Mouse (Mus musculus) neural tube, embryonic 13.5 days (tissue): ENCODE data around the gene Gm9887. TPM values are rescaled to one million over a fixed set of nuclear protein-coding genes. Genes with fewer than 3 reads are reported as not detected.

Experiments
- ATAC-seq: fragments of 200-750 bp; cut with Nextera tagmentation; 2 replicates; pipeline ENCODE4 v1.8.0; 2017; ENCODE audit warnings: low read depth, mild to moderate bottlenecking, moderate TSS enrichment, moderate library complexity
- H3K27ac ChIP-seq: fragments of 300-500 bp; sonication (generic); replicated peaks from 2 replicates; pipeline ENCODE4 v1.5.1; 2015; ENCODE audit warnings: moderate library complexity, mild to moderate bottlenecking, inconsistent platforms
- H3K27me3 ChIP-seq: fragments of 300-500 bp; sonication (generic); 2 replicates; pipeline ENCODE4 v1.6.1; 2015; ENCODE audit warnings: mild to moderate bottlenecking, inconsistent platforms
- H3K36me3 ChIP-seq: fragments of 300-500 bp; sonication (generic); 2 replicates; pipeline ENCODE4 v1.6.1; 2015; ENCODE audit warnings: mild to moderate bottlenecking, inconsistent platforms
- H3K4me1 ChIP-seq: fragments of 300-500 bp; sonication (generic); replicated peaks from 2 replicates; pipeline ENCODE4 v1.6.1; 2015; ENCODE audit warnings: inconsistent platforms
- H3K4me2 ChIP-seq: fragments of 300-500 bp; sonication (generic); 2 replicates; pipeline ENCODE4 v1.6.1; 2015; ENCODE audit warnings: inconsistent platforms, mild to moderate bottlenecking, moderate library complexity
- H3K4me3 ChIP-seq: fragments of 300-500 bp; sonication (generic); 2 replicates; pipeline ENCODE4 v1.5.1; 2015; ENCODE audit warnings: mild to moderate bottlenecking, inconsistent platforms
- H3K9ac ChIP-seq: fragments of 300-500 bp; sonication (generic); 2 replicates; pipeline ENCODE4 v1.6.1; 2015; ENCODE audit warnings: moderate library complexity, mild to moderate bottlenecking, inconsistent platforms
- H3K9me3 ChIP-seq: fragments of 300-500 bp; sonication (generic); 2 replicates; pipeline ENCODE4 v1.6.1; 2016; ENCODE audit warnings: inconsistent platforms
- WGBS: fragments of 180-500 bp; shearing (Covaris S2); methylation state at CpG from one replicate; pipeline ENCODE4 v1.1.7; 2015; 5-methylcytosine and 5-hydroxymethylcytosine counted together
- polyA plus RNA-seq: library from polyadenylated mRNA; unstranded; fragments of >200 nt; fragmentation: Nextera tagmentation; extraction: Ambion mirVana; gene quantifications from 2 replicates; pipeline ENCODE4 v1.2.1, GENCODE M21; 2015

Gm9887 gene
- polyA plus RNA-seq: 0.71 and 1.3 TPM in 2 replicates

- Histone ChIP-seq H3K27me3 (no peaks in the 10 kb centered on the region), H3K9me3 (no peaks in the 10 kb centered on the region), H3K4me3 (peak within 1 kb of the TSS; percentile 99), H3K9ac (peak within 1 kb of the TSS; percentile 98), H3K4me2 (peak within 1 kb of the TSS; percentile 98), H3K36me3 (no peaks in the 10 kb centered on the region; the same call in 1 of the 2 replicates), H3K27ac (peak within 1 kb of the TSS; percentile 91), H3K4me1 (peaks cover 40% of the 10 kb centered on the region)
- ATAC-seq: peak; percentile 95
- under 1% methylated on average over 112 of the region's 121 CpGs for WGBS
Measured at GRCm38 (mm10) chr12:69371854-69372671, at the start of gene Gm9887, which contains the start of gene Arf6. Gm9887 (minus strand) TSS chr12:69372458. Arf6 (plus strand) TSS chr12:69372150.

DNA sequence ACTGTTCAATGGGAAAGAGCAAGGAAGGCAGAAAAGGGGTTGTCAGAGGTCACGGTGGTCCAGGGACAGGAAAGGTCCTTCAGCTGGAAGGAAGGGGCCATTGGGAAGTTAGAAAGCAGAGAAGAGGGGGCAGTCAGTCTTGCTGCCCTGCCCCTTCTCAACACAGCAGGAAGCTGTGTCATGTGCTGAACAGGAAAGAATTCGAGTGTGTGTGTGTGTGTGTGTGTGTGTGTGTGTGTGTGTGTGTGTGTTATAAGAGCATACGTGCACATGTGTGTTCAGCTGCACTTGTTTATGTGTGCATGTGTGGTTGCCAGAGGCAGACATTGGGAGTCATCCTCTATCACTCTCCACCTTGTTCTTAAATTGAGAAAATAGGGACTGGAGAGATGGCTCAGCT is 48.5 kb upstream of the Gm9887 start:
- peaks cover 5% of the 10 kb centered on the region; the same call in 1 of the 2 replicates for H3K4me1 ChIP-seq
- no peak overlapping the region for H3K4me3 ChIP-seq
- H3K27ac ChIP-seq: no peak overlapping the region
- no peak for ATAC-seq
- no peaks in the 10 kb centered on the region; the same call in 1 of the 2 replicates for H3K9me3 ChIP-seq
- no peaks in the 10 kb centered on the region for H3K36me3 ChIP-seq
- H3K27me3 ChIP-seq: no peaks in the 10 kb centered on the region
- no peak overlapping the region for H3K9ac ChIP-seq
- 73% methylated on average over 3 of the region's 3 CpGs for WGBS
- no peak overlapping the region for H3K4me2 ChIP-seq

DNA sequence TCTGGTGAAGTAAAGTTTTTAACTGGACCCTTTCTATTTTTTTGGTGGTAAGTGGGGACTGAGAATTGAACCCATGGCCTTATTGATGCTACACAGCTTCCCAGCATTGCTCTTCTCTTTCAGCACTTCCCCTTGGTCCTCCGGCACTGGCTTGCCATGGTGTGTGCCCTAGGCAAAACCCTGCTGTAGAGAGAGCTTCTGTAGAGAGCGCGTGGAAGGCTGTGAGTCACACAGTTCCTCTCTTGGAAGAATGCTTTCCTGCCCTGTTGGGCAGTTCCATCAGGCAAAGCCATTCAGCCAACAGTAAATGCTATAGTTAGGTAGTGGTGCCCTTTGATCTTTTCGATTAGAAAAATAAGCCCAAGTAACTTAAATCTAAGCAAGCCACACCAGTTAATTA is 47.3 kb upstream of the Gm9887 start:
- H3K4me3 ChIP-seq: no peak overlapping the region
- no peak overlapping the region for H3K4me2 ChIP-seq
- no peaks in the 10 kb centered on the region for H3K36me3 ChIP-seq
- H3K4me1 ChIP-seq: no peaks in the 10 kb centered on the region
- H3K27me3 ChIP-seq: no peaks in the 10 kb centered on the region
- H3K9me3 ChIP-seq: no peaks in the 10 kb centered on the region; the same call in 1 of the 2 replicates
- no peak overlapping the region for H3K9ac ChIP-seq
- no peak overlapping the region for H3K27ac ChIP-seq
- ATAC-seq: no peak
- 87% methylated on average over 4 of the region's 4 CpGs for WGBS

- whole genome bisulfite sequencing: 85% methylated on average over 14 of the region's 14 CpGs
- Histone ChIP-seq H3K36me3 (no peaks in the 10 kb centered on the region), H3K4me2 (no peak overlapping the region), H3K4me1 (no peaks in the 10 kb centered on the region), H3K4me3 (no peak overlapping the region), H3K9ac (no peak overlapping the region), H3K27ac (no peak overlapping the region), H3K9me3 (no peaks in the 10 kb centered on the region; the same call in 1 of the 2 replicates), H3K27me3 (no peaks in the 10 kb centered on the region)
- ATAC-seq: no peak
Measured at GRCm38 (mm10) chr12:69419017-69419605, 46.9 kb upstream of the Gm9887 start.

DNA sequence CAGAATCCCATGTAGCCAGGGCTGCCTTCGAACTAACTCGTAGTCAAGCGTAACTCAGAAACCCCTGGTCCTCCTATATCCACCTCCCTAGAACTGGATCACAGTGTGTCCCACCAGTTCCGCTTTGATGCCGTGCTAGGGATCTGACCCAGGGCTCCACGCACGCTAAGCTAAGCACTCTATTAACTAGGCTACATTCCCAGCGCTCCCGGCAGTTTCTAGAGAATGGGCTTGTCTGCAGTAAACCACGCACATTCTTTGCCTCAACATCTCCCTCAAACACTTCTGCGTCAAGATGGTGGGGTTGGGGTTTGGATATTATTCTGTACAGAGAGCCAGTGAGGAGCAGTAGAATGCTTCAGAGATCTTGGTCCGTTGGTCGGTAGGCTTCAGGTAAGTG is 46.3 kb upstream of the Gm9887 start:
- Histone ChIP-seq H3K27ac (no peak overlapping the region), H3K9me3 (no peaks in the 10 kb centered on the region; the same call in 1 of the 2 replicates), H3K27me3 (no peaks in the 10 kb centered on the region), H3K36me3 (no peaks in the 10 kb centered on the region), H3K9ac (no peak overlapping the region), H3K4me2 (no peak overlapping the region), H3K4me3 (no peak overlapping the region), H3K4me1 (no peaks in the 10 kb centered on the region)
- 91% methylated on average over 13 of the region's 13 CpGs for WGBS
- ATAC-seq: no peak

DNA sequence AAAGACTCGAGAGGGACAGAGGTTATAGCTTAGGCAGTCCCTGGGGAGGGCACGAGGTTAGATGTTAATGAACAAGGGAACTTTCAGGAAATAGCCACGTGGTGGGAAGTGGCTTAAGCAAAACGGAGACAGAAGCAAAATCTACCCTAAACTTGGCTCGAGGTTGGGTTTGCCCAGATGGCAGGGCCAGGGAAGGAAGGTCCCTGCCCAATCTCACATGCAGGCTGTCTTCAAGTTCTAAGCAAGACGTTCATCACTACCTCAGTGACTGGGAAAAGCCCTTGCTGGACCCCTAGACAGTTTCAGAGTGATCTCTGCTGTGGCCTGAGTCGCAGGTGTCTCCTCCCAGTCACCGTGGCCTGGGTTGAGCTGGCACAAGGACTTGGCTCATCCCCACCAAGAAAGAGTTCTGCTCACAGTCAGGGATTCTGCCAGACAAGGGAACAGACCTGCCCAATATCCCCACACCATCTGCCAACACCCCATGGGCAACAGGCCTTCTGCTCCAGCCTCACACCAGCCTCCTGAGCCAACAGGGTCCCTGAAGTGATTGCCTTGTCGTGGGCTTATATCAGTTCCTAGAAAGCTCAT is 45.5 kb upstream of the Gm9887 start:
- Histone ChIP-seq H3K27ac (no peak overlapping the region), H3K4me1 (0 out of 2 replicates have a peak, but pooled peaks cover 3% of the 10 kb centered on the region), H3K9me3 (no peaks in the 10 kb centered on the region), H3K27me3 (no peaks in the 10 kb centered on the region), H3K36me3 (no peaks in the 10 kb centered on the region), H3K4me2 (no peak overlapping the region), H3K9ac (no peak overlapping the region), H3K4me3 (no peak overlapping the region)
- 68% methylated on average over 9 of the region's 9 CpGs for WGBS
- ATAC-seq: no peak

DNA sequence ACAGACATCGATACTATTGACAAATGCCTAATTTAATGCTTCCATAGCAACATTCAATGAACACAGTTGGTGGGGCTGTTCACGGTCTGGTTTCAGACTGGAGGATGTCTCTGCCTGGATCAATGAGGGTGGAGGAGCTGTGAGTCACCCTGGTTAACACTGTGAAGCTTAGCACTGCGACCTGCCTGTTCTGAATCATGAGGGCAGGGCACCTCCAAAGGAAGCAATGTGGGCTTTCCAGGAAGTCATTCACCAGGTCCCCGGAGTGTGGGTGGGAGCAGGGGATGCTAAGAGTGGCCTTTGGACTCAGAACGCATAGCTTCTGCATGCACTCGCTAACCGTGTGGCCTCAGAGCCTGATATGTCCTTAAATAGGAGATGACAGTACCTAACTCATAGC is 44.5 kb upstream of the Gm9887 start:
- ATAC-seq: no peak
- Histone ChIP-seq H3K27ac (no peak overlapping the region), H3K36me3 (no peaks in the 10 kb centered on the region), H3K9me3 (no peaks in the 10 kb centered on the region), H3K4me2 (no peak overlapping the region), H3K9ac (no peak overlapping the region), H3K4me1 (0 out of 2 replicates have a peak, but pooled peaks cover 3% of the 10 kb centered on the region), H3K4me3 (no peak overlapping the region), H3K27me3 (no peaks in the 10 kb centered on the region)
- 69% methylated on average over 7 of the region's 7 CpGs for WGBS

- Histone ChIP-seq H3K9ac (no peak overlapping the region), H3K4me1 (0 out of 2 replicates have a peak, but pooled peaks cover 3% of the 10 kb centered on the region), H3K9me3 (no peaks in the 10 kb centered on the region), H3K4me3 (no peak overlapping the region), H3K27ac (no peak overlapping the region), H3K36me3 (no peaks in the 10 kb centered on the region), H3K27me3 (no peaks in the 10 kb centered on the region), H3K4me2 (no peak overlapping the region)
- WGBS: 86% methylated on average over 4 of the region's 4 CpGs
- ATAC-seq: no peak
Measured at GRCm38 (mm10) chr12:69414826-69415572, 42.7 kb upstream of the Gm9887 start.

DNA sequence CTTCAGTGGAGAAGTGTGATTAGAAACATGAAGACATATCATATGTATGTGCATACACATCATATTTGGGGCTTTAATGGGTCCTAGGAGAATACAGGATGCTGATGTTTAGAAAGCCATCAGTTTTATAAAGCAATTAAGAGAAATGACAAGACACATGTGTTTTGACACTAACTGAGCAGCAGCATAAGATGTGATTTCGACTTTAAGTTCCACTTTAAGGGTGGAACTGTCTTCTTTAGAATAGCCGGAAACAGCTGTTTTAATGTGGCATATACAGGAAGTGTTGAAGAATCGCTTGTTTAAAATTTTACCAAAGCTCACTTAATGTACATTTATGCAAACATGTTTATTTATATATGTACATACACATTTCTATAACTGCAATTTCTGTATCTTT is 41.0 kb upstream of the Gm9887 start:
- no peaks in the 10 kb centered on the region for H3K36me3 ChIP-seq
- H3K4me1 ChIP-seq: 0 out of 2 replicates have a peak, but pooled peaks cover 3% of the 10 kb centered on the region
- no peak overlapping the region for H3K9ac ChIP-seq
- 85% methylated on average over 3 of the region's 3 CpGs for WGBS
- H3K27ac ChIP-seq: no peak overlapping the region
- no peaks in the 10 kb centered on the region for H3K27me3 ChIP-seq
- ATAC-seq: no peak
- H3K9me3 ChIP-seq: no peaks in the 10 kb centered on the region
- H3K4me2 ChIP-seq: no peak overlapping the region
- no peak overlapping the region for H3K4me3 ChIP-seq

GRCm38 (mm10) chr12:69411936-69412335 is 39.7 kb upstream of the Gm9887 start:
- 44% methylated on average over 4 of the region's 4 CpGs for WGBS
- no peak for ATAC-seq
- Histone ChIP-seq H3K4me3 (no peak overlapping the region), H3K9ac (no peak overlapping the region), H3K4me2 (no peak overlapping the region), H3K4me1 (0 out of 2 replicates have a peak, but pooled peaks cover 3% of the 10 kb centered on the region), H3K27me3 (no peaks in the 10 kb centered on the region), H3K9me3 (no peaks in the 10 kb centered on the region), H3K27ac (no peak overlapping the region), H3K36me3 (no peaks in the 10 kb centered on the region)

GRCm38 (mm10) chr12:69410767-69411166 is 38.5 kb upstream of the Gm9887 start:
- no peaks in the 10 kb centered on the region for H3K9me3 ChIP-seq
- no peak overlapping the region for H3K9ac ChIP-seq
- no peak overlapping the region for H3K4me3 ChIP-seq
- no peak overlapping the region for H3K4me2 ChIP-seq
- ATAC-seq: no peak
- H3K4me1 ChIP-seq: 0 out of 2 replicates have a peak, but pooled peaks cover 3% of the 10 kb centered on the region
- no peaks in the 10 kb centered on the region for H3K36me3 ChIP-seq
- no peaks in the 10 kb centered on the region for H3K27me3 ChIP-seq
- 74% methylated on average over 5 of the region's 5 CpGs for WGBS
- no peak overlapping the region for H3K27ac ChIP-seq
